Mouse (Mus musculus) telencephalon, adult 2 months (tissue): ENCODE measurements at regions not wholly inside any gene's neighbourhood (a gene's known extent, or its start where the extent isn't known, plus 50 kb on each side); places are given as distances from the start of the nearest gene placed in this dataset.
A peak's percentile ranks its signal among the peaks of the same experiment; 100 is the strongest.

Source experiments
- DNase-seq: peaks from one replicate; pipeline ENCODE4 v3.0.0-alpha.2; 2011; ENCODE audit warnings: low read depth, low spot score

GRCm38 (mm10) chr1:146185444-146185843, 309.1 kb upstream of the Brinp3 start:
- DNase-seq, result no peak

DNA sequence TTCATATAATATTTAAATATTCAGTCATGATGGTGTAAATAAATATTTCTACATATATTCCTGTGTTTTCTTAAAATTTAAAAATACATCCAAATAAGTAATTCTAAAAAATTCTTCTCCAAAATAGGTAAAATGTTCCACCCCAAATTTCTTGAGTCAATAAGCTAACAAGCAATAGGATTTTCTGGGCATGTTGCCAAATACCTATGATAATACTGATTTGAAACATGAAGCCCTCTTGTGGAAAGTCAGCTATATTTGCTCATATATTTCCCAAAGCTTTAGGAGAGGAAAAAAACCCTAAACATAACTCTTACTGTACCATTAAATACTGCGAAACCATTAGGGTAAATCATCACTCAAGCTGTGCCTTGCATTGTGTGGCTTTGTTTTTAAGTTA, 282.9 kb upstream of the Brinp3 start:
- DNase-seq, result no peak

GRCm38 (mm10) chr1:146231487-146232466, 262.8 kb upstream of the Brinp3 start:
- peak; percentile 73 for DNase-seq

- no peak for DNase-seq
Observed at GRCm38 (mm10) chr1:146260400-146260799, 234.2 kb upstream of the Brinp3 start.

DNA sequence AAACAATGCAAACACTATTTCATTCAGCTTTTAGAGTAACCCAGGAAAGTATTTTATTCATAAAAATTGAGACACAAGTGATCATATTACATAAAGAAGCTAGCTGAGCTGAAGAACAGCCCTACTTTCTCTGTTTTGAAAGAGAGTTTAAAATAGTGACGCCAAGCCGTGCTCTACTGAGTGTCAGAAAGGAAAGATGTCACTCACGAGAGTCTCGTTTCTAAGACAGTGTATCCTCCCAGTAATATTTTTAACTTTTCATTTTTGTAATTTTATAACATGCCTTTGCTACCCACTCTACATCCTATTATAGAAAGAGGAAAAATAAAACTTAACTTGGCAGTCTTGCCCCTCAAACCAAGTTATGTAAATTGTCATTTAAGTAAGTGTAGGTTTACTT, 195.5 kb upstream of the Brinp3 start:
- peak; percentile 58 for DNase-seq

GRCm38 (mm10) chr1:146312547-146312946, 182.0 kb upstream of the Brinp3 start:
- peak; percentile 9 for DNase-seq

- no peak for DNase-seq
Observed at GRCm38 (mm10) chr1:146316172-146317158, 178.1 kb upstream of the Brinp3 start.

- no peak for DNase-seq
Observed at GRCm38 (mm10) chr1:146322026-146322425, 172.5 kb upstream of the Brinp3 start.

DNA sequence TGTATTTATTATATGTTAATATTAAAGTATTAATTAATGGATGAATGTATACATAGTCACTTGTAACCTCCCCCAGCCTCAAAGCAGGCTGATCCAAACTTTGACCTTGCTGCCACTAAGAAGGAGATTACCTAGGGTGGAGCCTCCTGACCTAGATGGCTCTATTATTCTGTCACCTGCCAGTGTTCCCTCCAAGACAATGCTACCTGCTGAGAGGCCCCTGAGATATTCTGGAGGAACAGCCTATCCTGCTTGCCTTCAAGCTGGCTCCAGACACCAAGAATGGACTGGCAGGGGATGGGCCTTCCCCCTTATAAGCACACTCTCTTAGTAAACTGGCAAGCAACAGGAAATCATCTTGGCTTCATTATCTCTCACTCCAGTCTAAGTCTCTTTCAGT, 171.7 kb upstream of the Brinp3 start:
- DNase-seq, result no peak

DNA sequence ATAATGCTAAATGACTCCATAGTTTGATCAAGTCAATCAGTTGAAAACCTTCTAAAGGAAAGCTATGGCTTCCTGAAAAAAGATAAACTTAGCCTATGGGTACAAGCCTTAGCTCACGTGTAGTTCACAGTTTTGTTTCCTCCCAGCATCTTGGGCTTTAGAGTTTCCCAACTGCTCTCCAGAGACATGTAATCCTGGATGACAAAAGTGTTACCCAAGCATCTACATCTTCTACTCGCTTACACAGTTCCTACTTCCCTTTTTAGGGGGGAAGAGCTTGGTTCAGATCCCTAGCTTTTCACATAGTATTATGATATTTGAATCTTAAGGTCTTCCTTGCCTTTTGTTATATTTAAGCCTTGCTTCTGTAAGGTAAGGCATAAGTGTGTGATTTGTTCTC, 157.5 kb upstream of the Brinp3 start:
- DNase-seq, result no peak

- no peak for DNase-seq
Observed at GRCm38 (mm10) chr1:146356964-146357363, 137.6 kb upstream of the Brinp3 start.

DNA sequence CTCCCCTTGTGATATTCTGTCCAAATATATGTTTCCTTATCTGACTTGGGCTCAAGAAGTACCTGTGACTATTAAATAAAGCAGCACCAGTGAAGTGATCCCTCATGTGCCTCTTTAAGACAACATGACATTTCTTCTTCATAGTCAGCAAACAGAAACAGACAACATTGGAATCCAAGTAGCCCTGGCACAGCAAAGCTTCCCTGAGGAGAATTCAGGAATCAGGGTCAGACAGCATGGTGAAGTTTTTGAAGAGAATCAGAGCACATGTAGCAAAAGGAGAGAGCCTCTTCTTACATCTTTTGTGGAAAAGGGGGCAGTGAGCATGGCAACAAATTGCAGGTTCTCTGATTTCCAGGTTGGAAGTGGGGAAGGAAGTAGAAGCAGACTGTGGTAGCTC, 136.3 kb upstream of the Brinp3 start:
- no peak for DNase-seq

GRCm38 (mm10) chr1:146359632-146360031, 134.9 kb upstream of the Brinp3 start:
- no peak for DNase-seq

- no peak for DNase-seq
Observed at GRCm38 (mm10) chr1:146360124-146360523, 134.4 kb upstream of the Brinp3 start.

- no peak for DNase-seq
Observed at GRCm38 (mm10) chr1:146363777-146364176, 130.8 kb upstream of the Brinp3 start.
